8 mouse cellular contexts compared by ENCODE assay signal in the genomic region with DNA sequence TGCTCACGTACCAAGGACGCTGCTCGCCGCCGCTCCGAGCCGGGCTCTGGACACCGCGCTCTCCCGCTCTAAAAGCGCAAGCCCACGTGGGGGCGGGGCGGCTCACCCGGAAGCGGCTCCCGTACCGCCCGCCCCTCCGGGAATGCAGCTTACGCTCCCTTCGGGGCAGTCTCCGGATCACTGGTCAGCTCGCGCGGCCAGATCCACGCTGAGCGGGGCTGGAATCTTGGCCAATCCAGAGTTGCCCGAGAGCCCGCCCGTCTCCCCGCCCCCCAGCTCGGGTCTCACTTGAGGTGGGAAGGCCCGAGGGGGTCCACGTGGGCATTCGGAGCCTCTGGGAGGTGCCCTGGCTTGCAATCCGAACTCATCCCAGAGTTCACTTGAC. TPM values are rescaled to one million over a fixed set of nuclear protein-coding genes. Genes with fewer than 3 reads are reported as not detected.
DNase-seq lines count a peak whose midpoint lies in the region; ATAC-seq and TF ChIP-seq lines count a peak whose summit lies in the region.

A gene (minus strand): TSS at position 70 of the 385 bp plus-strand sequence.

- peak; percentile 62 for TF ChIP-seq POLR2A in testis, adult 2 months (IDR thresholded peaks at IDR 0.05; ENCODE audit: control insufficient read depth, low read depth, low read length)

- peak; percentile 76 for DNase-seq in ES-E14 (ENCODE audit: low read depth, low spot score)
- peak; percentile 87 for DNase-seq in heart, postnatal 0 days (ENCODE audit: low spot score)
- DNase-seq in kidney, postnatal 4 days: peak; percentile 92 to 95
- peak; percentile 89 to 93 for DNase-seq in lung, adult 18-20 months

- WGBS in forebrain, embryonic 13.5 days: under 1% methylated on average over 37 of the region's 37 CpGs
- WGBS in heart, postnatal 0 days: under 1% methylated on average over 37 of the region's 37 CpGs
- WGBS in neural tube, embryonic 14.5 days: under 1% methylated on average over 34 of the region's 37 CpGs

- peak within 1 kb of the TSS; percentile 92 for H3K9ac ChIP-seq in ES-E14 (ENCODE audit: insufficient read depth, low read depth, low read length, poor library complexity, severe bottlenecking)
- H3K9ac ChIP-seq in forebrain, embryonic 13.5 days: peak within 1 kb of the TSS; percentile 85
- H3K9ac ChIP-seq in heart, postnatal 0 days (replicated peaks; ENCODE audit: low read depth, low read length): peak within 1 kb of the TSS; percentile 63
- H3K9ac ChIP-seq in neural tube, embryonic 14.5 days (replicated peaks; ENCODE audit: low read depth, low read length): peak within 1 kb of the TSS; percentile 80

- no peak for TF ChIP-seq CTCF in heart, postnatal 0 days (IDR thresholded peaks at IDR 0.05; ENCODE audit: low read depth)
- no peak for TF ChIP-seq CTCF in testis, adult 2 months (IDR thresholded peaks at IDR 0.05; ENCODE audit: control insufficient read depth, insufficient read depth, insufficient replicate concordance, low read depth, low read length)

- peak within 1 kb of the TSS; percentile 17 for H3K27ac ChIP-seq in ES-E14 (ENCODE audit: insufficient read depth, low read depth, low read length, poor library complexity, severe bottlenecking)
- peak within 1 kb of the TSS; percentile 74 for H3K27ac ChIP-seq in forebrain, embryonic 13.5 days
- H3K27ac ChIP-seq in heart, postnatal 0 days (ENCODE audit: low read depth): peak within 1 kb of the TSS; percentile 82
- peak within 1 kb of the TSS; percentile 80 for H3K27ac ChIP-seq in neural tube, embryonic 14.5 days (ENCODE audit: low read depth, low read length)
- H3K27ac ChIP-seq in testis, adult 2 months (ENCODE audit: control insufficient read depth, insufficient read depth, low read depth, low read length): peak within 1 kb of the TSS; percentile 80

- peaks cover 5% of the 10 kb centered on the region; the same call in 1 of the 2 replicates for H3K36me3 ChIP-seq in ES-E14 (ENCODE audit: control insufficient read depth, insufficient read depth, low read length, poor library complexity, severe bottlenecking)
- H3K36me3 ChIP-seq in forebrain, embryonic 13.5 days (ENCODE audit: poor library complexity, severe bottlenecking): peaks cover 12% of the 10 kb centered on the region; the same call in 1 of the 2 replicates
- 0 out of 2 replicates have a peak, but pooled peaks cover 5% of the 10 kb centered on the region for H3K36me3 ChIP-seq in heart, postnatal 0 days (replicated peaks; ENCODE audit: control insufficient read depth, insufficient read depth, low read length)
- no peaks in the 10 kb centered on the region for H3K36me3 ChIP-seq in neural tube, embryonic 14.5 days (ENCODE audit: control insufficient read depth, insufficient read depth, low read length)
- H3K36me3 ChIP-seq in testis, adult 2 months (ENCODE audit: control insufficient read depth, insufficient read depth, low read length): no peaks in the 10 kb centered on the region

- TF ChIP-seq EP300 in heart, postnatal 0 days (IDR thresholded peaks at IDR 0.05; ENCODE audit: low read depth): no peak

- peak within 1 kb of the TSS; percentile 75 for H3K4me2 ChIP-seq in forebrain, embryonic 13.5 days
- H3K4me2 ChIP-seq in heart, postnatal 0 days (ENCODE audit: low read depth, low read length): peak within 1 kb of the TSS; percentile 71
- peak within 1 kb of the TSS; percentile 79 for H3K4me2 ChIP-seq in neural tube, embryonic 14.5 days (ENCODE audit: low read depth, low read length)

- H3K27me3 ChIP-seq in forebrain, embryonic 13.5 days: no peaks in the 10 kb centered on the region
- H3K27me3 ChIP-seq in heart, postnatal 0 days (ENCODE audit: control insufficient read depth, insufficient read depth, low read length): no peaks in the 10 kb centered on the region
- peaks cover 3% of the 10 kb centered on the region; the same call in 1 of the 2 replicates for H3K27me3 ChIP-seq in neural tube, embryonic 14.5 days (ENCODE audit: control insufficient read depth, insufficient read depth, low read length)
- no peaks in the 10 kb centered on the region for H3K27me3 ChIP-seq in testis, adult 2 months (ENCODE audit: control insufficient read depth, insufficient read depth, low read length)

- peak within 1 kb of the TSS; percentile 89 to 92 for H3K4me3 ChIP-seq in ES-E14 (ENCODE audit: insufficient read depth in 1 of 2, low read depth in 1 of 2, low read length in 2 of 2, poor library complexity in 1 of 2, severe bottlenecking in 1 of 2)
- H3K4me3 ChIP-seq in forebrain, embryonic 13.5 days: peak within 1 kb of the TSS; percentile 76
- H3K4me3 ChIP-seq in heart, postnatal 0 days (ENCODE audit: low read depth, low read length): peak within 1 kb of the TSS; percentile 73
- H3K4me3 ChIP-seq in neural tube, embryonic 14.5 days (ENCODE audit: low read depth, low read length): peak within 1 kb of the TSS; percentile 81
- peak within 1 kb of the TSS; percentile 91 for H3K4me3 ChIP-seq in testis, adult 2 months (ENCODE audit: control insufficient read depth, low read depth, low read length)

- H3K9me3 ChIP-seq in ES-E14 (ENCODE audit: control insufficient read depth, insufficient read depth, low read depth, low read length): no peaks in the 10 kb centered on the region
- no peaks in the 10 kb centered on the region for H3K9me3 ChIP-seq in forebrain, embryonic 13.5 days (replicated peaks)
- H3K9me3 ChIP-seq in heart, postnatal 0 days (replicated peaks; ENCODE audit: control insufficient read depth, low read length): no peaks in the 10 kb centered on the region
- H3K9me3 ChIP-seq in neural tube, embryonic 14.5 days (ENCODE audit: control insufficient read depth, low read length): no peaks in the 10 kb centered on the region

- in situ Hi-C loops in ES-E14 (cut with MboI; ENCODE audit: low sequenced_read_pairs in 2 of 2, unreplicated experiment in 2 of 2): no loop called here

- peak; percentile 56 for ATAC-seq in cerebellum, adult (ENCODE audit: insufficient number of reproducible peaks, low FRiP score, low TSS enrichment)
- peak; percentile 91 for ATAC-seq in forebrain, embryonic 13.5 days
- ATAC-seq in heart, postnatal 0 days (ENCODE audit: insufficient read depth, low read depth): peak; percentile 90
- peak; percentile 88 for ATAC-seq in neural tube, embryonic 14.5 days (ENCODE audit: low read depth)

- H3K4me1 ChIP-seq in ES-E14 (ENCODE audit: control insufficient read depth in 2 of 2, insufficient read depth in 2 of 2, low read length in 2 of 2, poor library complexity in 1 of 2): peaks cover 0 to 6% of the 10 kb centered on the region in 2 experiments; a peak in 2 of 4 replicates
- peaks cover 30% of the 10 kb centered on the region for H3K4me1 ChIP-seq in forebrain, embryonic 13.5 days
- peaks cover 29% of the 10 kb centered on the region for H3K4me1 ChIP-seq in heart, postnatal 0 days (ENCODE audit: control insufficient read depth, insufficient read depth)
- peaks cover 16% of the 10 kb centered on the region for H3K4me1 ChIP-seq in neural tube, embryonic 14.5 days (ENCODE audit: control insufficient read depth, insufficient read depth, low read length)
- H3K4me1 ChIP-seq in testis, adult 2 months (ENCODE audit: control insufficient read depth, insufficient read depth, low read length): peaks cover 9% of the 10 kb centered on the region

TF ChIP-seq in ES-E14, 5 proteins besides CTCF, POLR2A, EP300 and RAD21:
- TF ChIP-seq HCFC1 (IDR thresholded peaks at IDR 0.05; ENCODE audit: borderline replicate concordance, insufficient read depth, low read length) (peak; percentile 56; the same call in 1 of the 2 replicates), ZC3H11A (IDR thresholded peaks at IDR 0.05; ENCODE audit: borderline replicate concordance, low read depth, low read length) (no peak)

RNA-seq across cellular contexts. Expression of the gene that starts here (rescaled TPM):
- total RNA-seq in ES-E14 (2012; rRNA removed): 26.3 and 27.9 TPM in 2 replicates
- polyA plus RNA-seq in forebrain, embryonic 13.5 days (2015; fragmentation: Nextera tagmentation; extraction: Ambion mirVana): 65.4 and 69.8 TPM in 2 replicates
- 61.1 and 82.4 TPM in 2 replicates for total RNA-seq in heart, postnatal 0 days (2014; rRNA removed; ENCODE audit: low replicate concordance)
- polyA plus RNA-seq in heart, postnatal 0 days (2015; fragmentation: Nextera tagmentation; extraction: Ambion mirVana): 62.1 and 65.7 TPM in 2 replicates
- 69.9 and 79.0 TPM in 2 replicates for polyA plus RNA-seq in neural tube, embryonic 14.5 days (2014; fragmentation: Nextera tagmentation; extraction: Ambion mirVana)
- polyA plus RNA-seq in testis, adult 2 months (2012; rRNA removed): 57.5 and 64.0 TPM in 2 replicates

Comparison
In these comparisons a context has a peak if more than half of its experiments do, and no peak if none do; other contexts are left out.
1. Peak in every context shown above with its lines: DNase-seq, ATAC-seq, H3K4me3 ChIP-seq and H3K27ac ChIP-seq.
2. H3K27ac ChIP-seq: peak in every context shown above with its lines; median percentile 82 in heart, postnatal 0 days; 80 in neural tube, embryonic 14.5 days; 80 in testis, adult 2 months; 74 in forebrain, embryonic 13.5 days; 17 in ES-E14.